Mouse (Mus musculus) limb, embryonic 12.5 days (tissue): ENCODE data around the gene Zfp2. TPM values are rescaled to one million over a fixed set of nuclear protein-coding genes. Genes with fewer than 3 reads are reported as not detected.

ENCODE experiments used
- ATAC-seq: fragments of 200-750 bp; cut with Nextera tagmentation; 2 replicates; pipeline ENCODE4 v1.8.0; 2017; ENCODE audit warnings: low read depth, moderate TSS enrichment; ENCODE audit not compliant: insufficient number of reproducible peaks, insufficient read depth, low FRiP score, low TSS enrichment
- H3K27ac ChIP-seq: fragments of 300-500 bp; sonication (generic); 2 replicates; pipeline ENCODE4 v1.5.1; 2016; ENCODE audit warnings: mild to moderate bottlenecking, moderate library complexity
- H3K27me3 ChIP-seq: fragments of 300-500 bp; sonication (generic); 2 replicates; pipeline ENCODE4 v1.6.1; 2016; ENCODE audit warnings: mild to moderate bottlenecking, moderate library complexity
- H3K36me3 ChIP-seq: fragments of 300-500 bp; sonication (generic); 2 replicates; pipeline ENCODE4 v1.6.1; 2016; ENCODE audit warnings: mild to moderate bottlenecking, moderate library complexity
- H3K4me1 ChIP-seq: fragments of 300-500 bp; sonication (generic); replicated peaks from 2 replicates; pipeline ENCODE4 v1.6.1; 2016
- H3K4me2 ChIP-seq: fragments of 300-500 bp; sonication (generic); 2 replicates; pipeline ENCODE4 v1.6.1; 2016; ENCODE audit warnings: mild to moderate bottlenecking, moderate library complexity
- H3K4me3 ChIP-seq: fragments of 300-500 bp; sonication (generic); replicated peaks from 2 replicates; pipeline ENCODE4 v1.5.1; 2016; ENCODE audit warnings: mild to moderate bottlenecking
- H3K9ac ChIP-seq: fragments of 300-500 bp; sonication (generic); replicated peaks from 2 replicates; pipeline ENCODE4 v1.6.1; 2016; ENCODE audit warnings: mild to moderate bottlenecking, moderate library complexity
- H3K9me3 ChIP-seq: fragments of 300-500 bp; sonication (generic); 2 replicates; pipeline ENCODE4 v1.6.1; 2016; ENCODE audit warnings: mild to moderate bottlenecking, moderate library complexity
- WGBS: fragments of 180-500 bp; shearing (Covaris S2); methylation state at CpG from one replicate; pipeline ENCODE4 v1.1.7; 2016; 5-methylcytosine and 5-hydroxymethylcytosine counted together
- polyA plus RNA-seq: library from polyadenylated mRNA; unstranded; fragments of >200 nt; fragmentation: Nextera tagmentation; extraction: Ambion mirVana; gene quantifications from 2 replicates; pipeline ENCODE4 v1.2.1, GENCODE M21; 2016

Zfp2 gene
- polyA plus RNA-seq, result 16.0 and 16.5 TPM in 2 replicates

GRCm38 (mm10) chr11:50915671-50916320, at the start of gene Zfp2:
Gene Zfp2 (minus strand): TSS chr11:50916165.
- Histone ChIP-seq H3K4me2 (peak within 1 kb of the TSS; percentile 51), H3K9ac (peak within 1 kb of the TSS; percentile 90), H3K27ac (peak within 1 kb of the TSS; percentile 84), H3K9me3 (peaks cover 11% of the 10 kb centered on the region; the same call in 1 of the 2 replicates), H3K36me3 (peaks cover 33% of the 10 kb centered on the region), H3K4me1 (no peaks in the 10 kb centered on the region), H3K4me3 (peak within 1 kb of the TSS; percentile 77), H3K27me3 (no peaks in the 10 kb centered on the region)
- peak; percentile 95 for ATAC-seq
- WGBS, result under 1% methylated on average over 47 of the region's 47 CpGs

DNA sequence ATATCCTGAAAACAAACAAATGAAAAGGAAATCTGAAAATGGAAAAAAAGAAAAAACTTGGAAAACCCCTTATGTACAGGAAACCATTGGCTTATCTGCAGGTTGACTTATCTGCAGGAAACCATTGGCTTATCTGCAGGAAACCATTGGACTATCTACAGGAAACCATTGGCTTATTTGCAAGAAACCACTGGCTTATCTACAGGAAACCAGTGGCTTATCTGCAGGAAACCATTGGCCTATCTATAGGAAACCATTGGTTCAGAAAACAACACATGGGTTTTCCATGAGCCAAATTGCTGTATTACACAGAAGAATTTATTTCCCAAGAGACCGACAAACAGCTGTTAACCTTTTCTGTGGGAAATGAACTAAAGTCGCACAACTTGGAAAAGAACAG, 48.9 kb upstream of the Zfp2 start:
- H3K27ac ChIP-seq, result no peak overlapping the region
- WGBS, result 78% methylated on average over 2 of the region's 2 CpGs
- H3K9me3 ChIP-seq, result no peaks in the 10 kb centered on the region
- no peak for ATAC-seq
- no peak overlapping the region for H3K4me2 ChIP-seq
- no peaks in the 10 kb centered on the region for H3K27me3 ChIP-seq
- no peaks in the 10 kb centered on the region for H3K4me1 ChIP-seq
- H3K4me3 ChIP-seq, result no peak overlapping the region
- no peak overlapping the region for H3K9ac ChIP-seq
- H3K36me3 ChIP-seq, result no peaks in the 10 kb centered on the region

- WGBS, result 68% methylated on average over 6 of the region's 6 CpGs
- Histone ChIP-seq H3K4me3 (no peak within 1 kb of the TSS), H3K9me3 (no peaks in the 10 kb centered on the region), H3K4me2 (no peak within 1 kb of the TSS), H3K4me1 (peaks cover 16% of the 10 kb centered on the region), H3K36me3 (no peaks in the 10 kb centered on the region), H3K27me3 (peaks cover 6% of the 10 kb centered on the region; the same call in 1 of the 2 replicates), H3K27ac (no peak within 1 kb of the TSS), H3K9ac (no peak within 1 kb of the TSS)
- ATAC-seq, result no peak
Measured at GRCm38 (mm10) chr11:50953665-50954064, 37.7 kb upstream of the Zfp2 start, which contains the start of gene Prop1. Gene Prop1 (minus strand): TSS chr11:50953765.

DNA sequence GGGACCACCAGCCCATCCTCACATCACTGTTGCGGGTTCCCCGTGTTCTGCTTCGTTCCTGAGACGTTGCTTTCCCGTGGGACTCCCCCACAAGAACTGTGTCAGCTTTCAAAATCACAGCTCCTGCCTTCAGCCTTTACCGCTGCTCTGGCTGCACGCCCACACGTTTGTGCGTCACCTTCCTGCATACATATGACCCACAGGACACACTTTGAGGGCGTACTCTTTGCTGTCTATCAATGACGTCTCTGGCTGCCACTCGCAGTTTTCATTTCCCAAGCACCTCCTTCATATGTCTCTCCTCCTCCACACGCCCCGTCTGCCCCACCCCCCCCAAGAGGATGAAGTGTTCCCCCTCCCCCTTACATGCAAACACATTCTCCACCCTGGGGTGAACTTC, 36.3 kb upstream of the Zfp2 start:
- 72% methylated on average over 14 of the region's 14 CpGs for WGBS
- Histone ChIP-seq H3K4me2 (no peak overlapping the region), H3K4me3 (no peak overlapping the region), H3K9me3 (no peaks in the 10 kb centered on the region), H3K9ac (no peak overlapping the region), H3K4me1 (peaks cover 16% of the 10 kb centered on the region), H3K27ac (no peak overlapping the region), H3K36me3 (no peaks in the 10 kb centered on the region), H3K27me3 (peaks cover 6% of the 10 kb centered on the region; the same call in 1 of the 2 replicates)
- no peak for ATAC-seq

DNA sequence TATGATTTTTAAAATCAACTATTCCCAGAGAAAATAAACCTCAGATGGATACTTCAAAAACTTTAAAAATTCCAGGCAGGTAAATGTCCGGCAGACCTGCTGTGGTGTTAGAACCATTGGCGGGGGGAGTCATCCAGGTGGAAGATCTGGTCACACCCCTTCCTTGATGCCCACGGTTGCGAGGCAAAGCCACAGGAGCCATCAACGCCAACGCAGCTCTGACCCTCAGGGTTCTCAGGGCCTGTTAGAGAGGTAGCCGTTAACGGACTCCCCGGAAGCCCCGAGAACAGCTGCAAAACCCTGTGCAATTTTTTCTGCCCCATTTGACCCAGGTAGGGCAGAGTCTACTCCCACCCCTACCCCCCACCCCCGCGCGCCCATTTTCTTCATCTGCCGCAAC, 27.5 kb upstream of the Zfp2 start, which contains the start of gene 4933414I15Rik:
Gene 4933414I15Rik (minus strand): TSS at position 260 of the 400 bp plus-strand sequence.
- 73% methylated on average over 14 of the region's 14 CpGs for WGBS
- H3K9me3 ChIP-seq, result no peaks in the 10 kb centered on the region
- H3K4me2 ChIP-seq, result no peak within 1 kb of the TSS
- no peaks in the 10 kb centered on the region for H3K36me3 ChIP-seq
- H3K9ac ChIP-seq, result no peak within 1 kb of the TSS
- no peaks in the 10 kb centered on the region for H3K4me1 ChIP-seq
- no peak within 1 kb of the TSS for H3K4me3 ChIP-seq
- no peaks in the 10 kb centered on the region for H3K27me3 ChIP-seq
- ATAC-seq, result no peak
- no peak within 1 kb of the TSS for H3K27ac ChIP-seq

DNA sequence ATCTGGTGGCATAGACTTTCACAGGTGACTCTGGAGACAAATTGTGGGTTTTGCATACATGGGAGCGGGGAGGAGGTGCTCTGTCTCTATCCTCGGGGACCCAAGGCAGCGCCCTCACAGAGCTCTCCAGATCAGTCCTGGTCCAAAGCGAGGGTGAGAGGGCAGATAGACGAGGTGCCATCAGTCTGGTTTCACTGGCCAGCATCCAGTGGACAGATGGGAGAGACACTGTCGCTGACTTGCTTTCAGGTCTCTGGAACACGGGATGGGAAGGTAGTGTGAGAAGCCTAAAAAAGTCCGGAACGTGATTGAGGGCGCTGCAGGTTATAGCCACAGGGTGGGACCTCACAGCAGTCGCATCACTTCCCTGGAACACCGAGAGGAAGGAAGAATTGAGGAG, 26.4 kb upstream of the Zfp2 start:
- Histone ChIP-seq H3K27ac (no peak overlapping the region), H3K9me3 (no peaks in the 10 kb centered on the region), H3K36me3 (no peaks in the 10 kb centered on the region), H3K27me3 (no peaks in the 10 kb centered on the region), H3K4me2 (no peak overlapping the region), H3K9ac (no peak overlapping the region), H3K4me1 (no peaks in the 10 kb centered on the region), H3K4me3 (no peak overlapping the region)
- 62% methylated on average over 12 of the region's 12 CpGs for WGBS
- no peak for ATAC-seq

DNA sequence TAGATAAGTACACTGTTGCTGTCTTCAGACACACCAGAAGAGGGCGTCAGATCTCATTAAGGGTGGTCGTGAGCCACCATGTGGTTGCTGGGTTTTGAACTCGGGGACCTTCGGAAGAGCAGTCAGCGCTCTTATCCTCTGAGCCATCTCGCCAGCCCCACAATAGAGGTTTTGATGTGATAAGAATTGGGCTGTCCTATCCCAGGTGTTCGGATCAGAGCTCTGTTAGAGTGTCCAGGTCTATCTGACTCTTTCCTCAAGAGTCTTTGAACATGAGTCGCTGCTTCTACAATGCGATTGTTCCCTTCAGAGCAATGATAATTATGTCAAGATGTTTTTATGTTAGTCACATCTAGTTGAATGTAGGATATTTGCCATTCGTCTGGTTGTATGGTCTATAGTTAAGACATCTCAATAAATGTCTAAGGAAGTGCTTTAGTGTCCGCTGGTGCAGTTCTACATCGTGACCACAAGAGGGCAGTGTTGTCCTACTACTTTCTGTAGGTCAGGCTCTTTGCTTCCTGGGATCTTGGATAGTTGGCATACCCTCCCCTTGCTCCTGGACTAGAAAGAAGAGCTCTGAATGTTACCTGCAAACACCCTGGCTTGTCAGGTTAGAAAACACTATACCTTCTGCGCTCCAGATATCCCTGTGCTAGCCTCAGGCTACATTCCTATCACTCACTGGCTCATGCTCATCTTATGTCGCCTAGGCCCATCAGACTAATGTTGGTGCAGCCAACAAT, 23.8 kb upstream of the Zfp2 start:
- 41% methylated on average over 14 of the region's 14 CpGs for WGBS
- no peak overlapping the region for H3K4me2 ChIP-seq
- peaks cover 3% of the 10 kb centered on the region; the same call in 1 of the 2 replicates for H3K27me3 ChIP-seq
- no peaks in the 10 kb centered on the region for H3K9me3 ChIP-seq
- no peaks in the 10 kb centered on the region for H3K36me3 ChIP-seq
- ATAC-seq, result no peak
- H3K4me3 ChIP-seq, result no peak overlapping the region
- no peaks in the 10 kb centered on the region for H3K4me1 ChIP-seq
- no peak overlapping the region for H3K27ac ChIP-seq
- no peak overlapping the region for H3K9ac ChIP-seq

GRCm38 (mm10) chr11:50938435-50938834, 22.5 kb upstream of the Zfp2 start:
- no peaks in the 10 kb centered on the region for H3K36me3 ChIP-seq
- WGBS, result 76% methylated on average over 8 of the region's 8 CpGs

DNA sequence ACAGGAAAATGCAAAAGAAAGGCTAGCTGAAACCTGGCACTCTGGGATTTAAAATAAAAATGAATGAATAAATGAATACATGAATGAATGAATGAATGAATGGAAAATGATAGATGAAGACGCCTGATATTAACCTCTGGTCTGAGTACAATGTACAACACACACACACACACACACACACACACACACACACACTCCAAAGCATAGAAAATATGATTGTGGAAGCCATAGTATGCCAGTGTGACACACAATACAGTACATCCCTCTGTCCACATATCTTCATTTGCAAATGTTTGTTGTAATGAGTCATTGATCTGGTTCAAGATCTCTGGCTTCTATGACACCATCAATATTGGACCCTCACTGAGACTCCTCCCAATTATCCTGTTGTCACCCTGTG, 16.1 kb upstream of the Zfp2 start:
- H3K9ac ChIP-seq, result no peak overlapping the region
- H3K36me3 ChIP-seq, result no peaks in the 10 kb centered on the region
- no peak for ATAC-seq
- H3K4me3 ChIP-seq, result peak overlapping the region; percentile 70
- H3K9me3 ChIP-seq, result no peaks in the 10 kb centered on the region
- H3K4me2 ChIP-seq, result peak overlapping the region; percentile 93
- H3K27me3 ChIP-seq, result peaks cover 14% of the 10 kb centered on the region
- no peak overlapping the region for H3K27ac ChIP-seq
- peaks cover 6% of the 10 kb centered on the region for H3K4me1 ChIP-seq
- 89% methylated on average over 1 of the region's 1 CpGs for WGBS

More at GRCm38 (mm10) chr11:50938435-50938834, 22.5 kb upstream of the Zfp2 start:
- Histone ChIP-seq H3K27ac (no peak overlapping the region), H3K4me3 (no peak overlapping the region), H3K4me2 (no peak overlapping the region), H3K4me1 (no peaks in the 10 kb centered on the region), H3K27me3 (peaks cover 3% of the 10 kb centered on the region; the same call in 1 of the 2 replicates), H3K9me3 (no peaks in the 10 kb centered on the region), H3K9ac (no peak overlapping the region)
- ATAC-seq, result no peak

DNA sequence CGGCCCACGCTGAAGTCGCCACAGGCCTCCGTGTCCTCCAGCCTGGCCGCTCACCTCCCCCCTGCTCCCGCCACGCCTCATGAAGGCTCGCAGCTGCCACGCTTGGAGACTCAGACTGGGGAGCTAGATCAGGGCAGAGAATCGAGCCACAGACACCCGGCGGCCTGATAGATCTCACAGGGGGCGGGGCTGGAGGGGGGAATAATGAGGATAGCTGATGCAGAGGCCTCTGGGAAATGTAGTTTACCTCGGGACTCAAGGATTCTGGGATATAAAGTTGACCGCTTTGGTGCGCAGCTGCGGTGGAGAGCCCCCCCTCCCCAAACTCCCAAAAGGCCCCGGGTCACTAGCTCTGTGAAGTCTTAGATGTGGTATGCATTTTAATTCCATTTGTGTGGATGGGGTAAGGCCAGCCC, 15.5 kb upstream of the Zfp2 start, which contains the start of gene Zfp354b:
Gene Zfp354b (minus strand): TSS at position 183 of the 416 bp plus-strand sequence.
- under 1% methylated on average over 18 of the region's 18 CpGs for WGBS
- Histone ChIP-seq H3K4me3 (peak within 1 kb of the TSS; percentile 70), H3K27ac (no peak within 1 kb of the TSS), H3K9ac (peak within 1 kb of the TSS; percentile 77), H3K27me3 (peaks cover 14% of the 10 kb centered on the region), H3K4me2 (peak within 1 kb of the TSS; percentile 93), H3K36me3 (no peaks in the 10 kb centered on the region), H3K4me1 (peaks cover 6% of the 10 kb centered on the region), H3K9me3 (no peaks in the 10 kb centered on the region)
- ATAC-seq, result peak; percentile 93

GRCm38 (mm10) chr11:50931021-50931420, 15.1 kb upstream of the Zfp2 start:
- H3K9me3 ChIP-seq, result no peaks in the 10 kb centered on the region
- peak overlapping the region; percentile 93 for H3K4me2 ChIP-seq
- H3K9ac ChIP-seq, result peak overlapping the region; percentile 77
- peaks cover 14% of the 10 kb centered on the region for H3K27me3 ChIP-seq
- no peak overlapping the region for H3K27ac ChIP-seq
- H3K4me3 ChIP-seq, result peak overlapping the region; percentile 70
- H3K36me3 ChIP-seq, result no peaks in the 10 kb centered on the region
- WGBS, result 2% methylated on average over 16 of the region's 16 CpGs
- H3K4me1 ChIP-seq, result peaks cover 6% of the 10 kb centered on the region
- ATAC-seq, result peak; percentile 50
